Mouse (Mus musculus) megakaryocyte, embryonic 14.5 days (primary cell): ENCODE measurements around the gene Slx1b. TPM values are rescaled to one million over a fixed set of nuclear protein-coding genes. Genes with fewer than 3 reads are reported as not detected.

Source experiments
- H3K27me3 ChIP-seq: replicated peaks from 2 replicates; pipeline ENCODE3; 2012; ENCODE audit warnings: inconsistent platforms
- H3K36me3 ChIP-seq: replicated peaks from 2 replicates; pipeline ENCODE3; 2012; ENCODE audit warnings: low read length, inconsistent platforms, mixed read lengths
- H3K4me1 ChIP-seq: 2 replicates; pipeline ENCODE4 v1.6.1; 2012; ENCODE audit warnings: inconsistent platforms
- H3K4me3 ChIP-seq: replicated peaks from 2 replicates; pipeline ENCODE3; 2012; ENCODE audit warnings: moderate library complexity, mild to moderate bottlenecking, inconsistent platforms
- H3K9me3 ChIP-seq: 2 replicates; pipeline ENCODE4 v1.6.1; 2012; ENCODE audit warnings: inconsistent platforms
- FLI1 ChIP-seq: IDR thresholded peaks from 2 replicates; pipeline ENCODE4 v1.6.1; 2012; ENCODE audit warnings: low read length, inconsistent platforms, mixed read lengths
- GATA1 ChIP-seq: IDR thresholded peaks from 3 replicates; pipeline ENCODE4 v1.6.1; 2012; ENCODE audit warnings: mixed read lengths, low read length, inconsistent platforms, borderline replicate concordance
- polyA plus RNA-seq: library from polyadenylated mRNA; stranded (reverse); fragments of >175 nt; gene quantifications from 2 replicates; pipeline ENCODE4 v1.2.3, GENCODE M21; 2012; ENCODE audit warnings: low replicate concordance; ENCODE audit not compliant: insufficient read depth

The Slx1b gene
- polyA plus RNA-seq, 1 experiment, result 7.3 TPM

DNA sequence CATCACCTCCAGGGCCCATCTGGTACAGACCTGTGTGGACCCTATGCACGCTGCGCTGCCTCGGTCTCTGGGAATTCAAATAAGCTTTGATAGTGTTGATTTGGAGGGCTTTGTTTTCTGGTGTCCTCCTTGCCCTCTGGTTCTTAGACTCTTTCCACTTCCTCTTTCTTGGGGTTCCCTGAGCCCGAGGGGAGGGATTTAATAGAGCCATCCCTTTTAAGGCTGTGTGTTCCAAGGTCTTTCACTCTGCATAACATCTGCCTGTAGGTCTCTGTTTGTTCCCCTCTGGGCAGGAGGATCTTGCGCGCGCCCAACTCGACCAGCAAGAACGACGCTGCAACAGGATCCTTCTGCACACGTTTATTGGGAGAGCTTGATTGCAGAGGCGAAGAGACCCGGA is 26.1 kb upstream of the Slx1b start:
- Histone ChIP-seq H3K4me1 (peaks cover 16% of the 10 kb centered on the region), H3K27me3 (peaks cover 4% of the 10 kb centered on the region), H3K9me3 (peaks cover 18% of the 10 kb centered on the region), H3K36me3 (no peaks in the 10 kb centered on the region), H3K4me3 (no peak overlapping the region)
- TF ChIP-seq GATA1 (no peak), FLI1 (no peak)

DNA sequence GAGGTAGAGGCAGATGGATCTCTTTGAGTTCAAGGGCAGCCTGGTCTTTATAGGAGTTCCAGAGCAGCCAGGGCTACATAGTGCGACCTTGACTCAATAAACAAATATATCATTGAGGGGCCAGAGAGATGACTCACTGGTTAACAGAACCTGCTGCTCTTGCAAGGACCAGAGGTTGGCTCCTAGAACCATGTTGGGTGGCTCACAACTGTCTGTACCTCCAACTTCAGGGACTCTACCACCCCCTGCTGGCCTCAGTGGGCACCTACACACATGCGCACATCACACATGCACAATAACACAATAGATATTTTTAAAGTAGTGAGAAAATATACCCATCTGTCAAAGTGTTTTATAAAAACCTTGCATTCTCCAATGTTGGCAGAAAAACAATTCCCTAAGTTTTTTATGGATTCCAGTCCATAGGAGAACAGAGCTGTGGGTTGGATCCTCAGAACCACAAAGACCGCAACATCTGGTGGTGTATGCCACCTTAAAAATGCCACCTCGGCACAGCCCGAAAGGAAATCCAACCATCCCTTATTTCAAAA is 23.3 kb upstream of the Slx1b start:
- no peak for TF ChIP-seq GATA1
- no peak for TF ChIP-seq FLI1
- peaks cover 4% of the 10 kb centered on the region; the same call in 1 of the 2 replicates for H3K4me1 ChIP-seq
- H3K36me3 ChIP-seq, result no peaks in the 10 kb centered on the region
- peaks cover 3% of the 10 kb centered on the region for H3K27me3 ChIP-seq
- no peak overlapping the region for H3K4me3 ChIP-seq
- H3K9me3 ChIP-seq, result peaks cover 16% of the 10 kb centered on the region

DNA sequence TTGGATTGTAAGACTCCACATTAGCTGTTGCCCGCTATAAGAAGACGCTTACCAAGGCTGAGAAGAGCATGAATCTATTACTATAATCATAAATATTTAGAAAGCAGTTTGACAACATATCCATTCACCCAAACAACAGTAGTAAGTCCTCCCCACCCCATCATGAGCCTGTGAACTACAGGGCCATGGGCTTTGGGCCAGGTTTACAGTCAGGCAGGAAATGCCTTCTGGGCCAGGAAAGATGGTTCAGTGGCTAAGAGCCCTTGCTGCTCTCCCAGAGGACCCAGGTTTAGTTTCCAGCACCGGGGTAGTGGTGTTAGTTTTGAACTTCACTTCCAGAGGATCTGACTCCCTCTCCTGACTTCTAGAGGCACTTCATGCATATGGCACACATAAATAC is 22.0 kb upstream of the Slx1b start:
- Histone ChIP-seq H3K4me1 (peaks cover 8% of the 10 kb centered on the region), H3K4me3 (no peak overlapping the region), H3K9me3 (peaks cover 7% of the 10 kb centered on the region; the same call in 1 of the 2 replicates), H3K27me3 (peaks cover 3% of the 10 kb centered on the region), H3K36me3 (no peaks in the 10 kb centered on the region)
- TF ChIP-seq GATA1 (no peak), FLI1 (no peak)

DNA sequence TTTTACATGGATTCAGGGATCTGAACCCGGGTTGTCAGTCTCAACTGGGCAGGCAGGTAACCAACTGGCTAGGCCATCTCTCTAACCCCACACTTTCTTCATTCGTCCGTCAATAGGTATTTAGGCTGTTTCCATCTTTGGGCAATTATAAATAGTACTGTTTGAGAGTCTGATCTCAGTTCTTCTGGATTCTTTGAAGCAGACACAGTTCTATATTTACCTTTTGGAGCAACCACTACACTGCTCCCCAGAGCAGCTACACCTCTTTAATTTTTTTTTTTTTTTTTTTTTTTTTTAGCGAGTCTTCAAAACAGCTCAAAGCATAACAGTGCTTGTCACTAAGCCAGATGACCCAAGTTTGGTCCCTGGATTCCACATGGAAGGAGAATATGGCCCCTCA is 20.1 kb upstream of the Slx1b start:
- Histone ChIP-seq H3K9me3 (peaks cover 3% of the 10 kb centered on the region; the same call in 1 of the 2 replicates), H3K4me1 (peaks cover 11% of the 10 kb centered on the region), H3K36me3 (no peaks in the 10 kb centered on the region), H3K4me3 (no peak overlapping the region), H3K27me3 (peaks cover 3% of the 10 kb centered on the region)
- TF ChIP-seq GATA1 (no peak), FLI1 (no peak)

DNA sequence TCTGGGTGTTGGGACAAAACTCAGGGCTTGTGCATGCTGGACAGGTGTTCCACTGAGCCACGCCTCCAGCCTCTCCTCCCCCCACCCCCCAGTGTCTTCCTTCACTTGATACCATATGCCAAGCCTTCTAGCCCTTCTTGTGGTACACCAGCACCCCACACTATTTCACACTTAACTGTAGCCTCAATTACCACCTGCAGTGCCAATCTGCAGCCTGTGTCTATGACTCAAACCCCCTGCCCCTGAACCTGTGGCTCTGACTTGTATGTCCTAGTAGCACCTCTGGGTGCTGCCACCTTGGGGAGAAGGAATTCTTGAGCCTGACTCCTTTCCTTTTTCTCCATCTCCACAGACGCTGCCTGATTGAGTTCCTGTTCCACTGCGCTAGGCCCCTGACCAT is 16.3 kb upstream of the Slx1b start:
- peaks cover 2% of the 10 kb centered on the region for H3K27me3 ChIP-seq
- H3K9me3 ChIP-seq, result peaks cover 10% of the 10 kb centered on the region
- H3K4me1 ChIP-seq, result peaks cover 28% of the 10 kb centered on the region
- no peak overlapping the region for H3K4me3 ChIP-seq
- H3K36me3 ChIP-seq, result peaks cover 6% of the 10 kb centered on the region
- TF ChIP-seq FLI1 (no peak), GATA1 (no peak)

DNA sequence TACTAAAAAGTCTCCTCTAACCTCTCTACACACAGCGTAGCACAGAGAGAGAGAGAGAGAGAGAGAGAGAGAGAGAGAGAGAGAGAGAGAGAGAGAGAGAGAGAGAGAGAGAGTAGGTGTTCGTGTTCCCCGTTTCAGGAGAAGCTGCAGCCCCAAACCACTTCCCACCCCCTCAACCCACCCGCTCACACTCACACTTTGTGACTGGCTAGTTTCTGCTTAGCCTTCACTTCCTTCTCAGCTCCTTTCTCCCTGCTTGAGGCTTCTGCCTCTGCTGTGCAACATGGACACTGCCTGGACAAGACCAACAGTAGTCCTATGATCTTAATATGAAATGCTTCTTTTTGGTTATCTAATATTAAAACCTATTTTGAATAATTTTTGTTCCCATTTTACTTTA is 14.7 kb upstream of the Slx1b start:
- no peak overlapping the region for H3K4me3 ChIP-seq
- H3K9me3 ChIP-seq, result peaks cover 10% of the 10 kb centered on the region
- peaks cover 38% of the 10 kb centered on the region for H3K4me1 ChIP-seq
- peaks cover 6% of the 10 kb centered on the region for H3K36me3 ChIP-seq
- H3K27me3 ChIP-seq, result no peaks in the 10 kb centered on the region
- no peak for TF ChIP-seq FLI1
- TF ChIP-seq GATA1, result no peak

DNA sequence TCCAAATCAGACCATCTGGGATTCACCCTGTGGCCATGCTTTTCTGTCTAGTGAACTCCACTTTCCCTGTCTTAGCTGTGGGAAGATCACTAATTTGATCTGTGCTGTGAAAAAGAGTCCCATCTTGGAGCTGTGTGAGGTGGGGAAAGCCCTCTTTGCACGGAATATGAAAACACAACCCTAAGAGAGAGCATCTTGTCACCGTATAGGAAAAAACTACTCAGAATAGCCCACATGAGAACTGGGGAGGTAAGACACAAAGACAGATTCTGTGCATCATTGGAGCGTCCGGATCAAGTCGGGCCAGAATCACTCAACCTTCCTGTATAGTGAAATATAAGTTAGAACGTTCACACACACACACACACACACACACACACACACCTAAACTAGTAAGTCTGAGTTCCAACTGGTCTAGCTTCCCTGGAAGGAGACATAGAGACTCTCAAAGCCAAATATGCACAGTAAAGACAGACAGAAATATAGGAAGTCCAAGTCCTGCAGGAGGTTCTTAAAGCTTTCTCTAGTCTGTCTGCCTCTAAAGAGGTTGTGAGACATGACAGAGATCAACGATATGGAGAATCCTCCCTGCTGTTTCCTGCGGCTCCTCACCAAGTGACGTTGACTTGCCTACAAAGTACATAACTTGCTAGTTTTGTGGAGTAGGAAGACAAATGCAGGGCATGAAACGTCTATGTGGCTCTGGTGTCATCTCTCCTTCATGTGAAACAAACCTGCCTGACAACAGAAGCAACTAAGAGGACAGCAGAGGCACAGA is 12.8 kb upstream of the Slx1b start:
- Histone ChIP-seq H3K9me3 (peaks cover 10% of the 10 kb centered on the region), H3K27me3 (no peaks in the 10 kb centered on the region), H3K4me3 (no peak overlapping the region), H3K36me3 (peaks cover 6% of the 10 kb centered on the region), H3K4me1 (peaks cover 57% of the 10 kb centered on the region)
- TF ChIP-seq GATA1 (no peak), FLI1 (no peak)

DNA sequence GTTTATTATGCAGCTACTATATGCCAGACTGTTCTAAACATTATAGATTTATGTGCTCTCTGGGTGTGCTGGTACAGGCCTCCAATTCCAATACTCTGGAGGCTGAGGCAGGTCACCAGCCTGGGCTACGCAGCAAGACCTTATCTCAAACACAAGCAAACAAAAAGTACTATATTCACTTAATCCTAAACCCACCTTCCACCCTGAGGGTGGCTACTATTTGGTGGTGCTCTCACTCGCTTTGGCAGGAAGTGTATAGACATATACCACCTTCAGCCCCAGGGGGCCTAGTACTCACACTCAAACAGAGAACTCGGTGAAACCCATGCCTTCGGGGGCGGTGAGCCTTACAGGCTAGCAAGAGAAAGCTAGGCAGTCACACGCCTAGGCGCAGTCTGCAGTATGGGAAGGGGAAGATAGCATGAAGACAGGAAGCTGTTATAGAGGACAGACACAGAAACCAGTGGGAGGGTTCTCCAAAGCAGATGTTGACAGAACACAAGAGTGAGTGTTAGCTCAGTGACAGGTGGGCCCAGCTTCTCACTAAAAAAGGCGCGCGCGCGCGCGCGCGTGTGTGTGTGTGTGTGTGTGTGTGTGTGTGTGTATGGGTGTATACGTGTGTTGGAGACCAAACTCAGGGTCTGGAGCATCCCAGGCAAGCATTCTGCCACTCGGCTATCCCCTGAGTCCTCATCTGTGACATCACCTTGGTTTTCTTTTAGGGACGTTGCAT is 12.0 kb upstream of the Slx1b start, which contains the start of gene Coro1a:
Gene Coro1a (minus strand): TSS at position 346 of the 733 bp plus-strand sequence.
- Histone ChIP-seq H3K27me3 (no peaks in the 10 kb centered on the region), H3K36me3 (peaks cover 10% of the 10 kb centered on the region)
- TF ChIP-seq GATA1, result no peak
- TF ChIP-seq FLI1, result no peak

DNA sequence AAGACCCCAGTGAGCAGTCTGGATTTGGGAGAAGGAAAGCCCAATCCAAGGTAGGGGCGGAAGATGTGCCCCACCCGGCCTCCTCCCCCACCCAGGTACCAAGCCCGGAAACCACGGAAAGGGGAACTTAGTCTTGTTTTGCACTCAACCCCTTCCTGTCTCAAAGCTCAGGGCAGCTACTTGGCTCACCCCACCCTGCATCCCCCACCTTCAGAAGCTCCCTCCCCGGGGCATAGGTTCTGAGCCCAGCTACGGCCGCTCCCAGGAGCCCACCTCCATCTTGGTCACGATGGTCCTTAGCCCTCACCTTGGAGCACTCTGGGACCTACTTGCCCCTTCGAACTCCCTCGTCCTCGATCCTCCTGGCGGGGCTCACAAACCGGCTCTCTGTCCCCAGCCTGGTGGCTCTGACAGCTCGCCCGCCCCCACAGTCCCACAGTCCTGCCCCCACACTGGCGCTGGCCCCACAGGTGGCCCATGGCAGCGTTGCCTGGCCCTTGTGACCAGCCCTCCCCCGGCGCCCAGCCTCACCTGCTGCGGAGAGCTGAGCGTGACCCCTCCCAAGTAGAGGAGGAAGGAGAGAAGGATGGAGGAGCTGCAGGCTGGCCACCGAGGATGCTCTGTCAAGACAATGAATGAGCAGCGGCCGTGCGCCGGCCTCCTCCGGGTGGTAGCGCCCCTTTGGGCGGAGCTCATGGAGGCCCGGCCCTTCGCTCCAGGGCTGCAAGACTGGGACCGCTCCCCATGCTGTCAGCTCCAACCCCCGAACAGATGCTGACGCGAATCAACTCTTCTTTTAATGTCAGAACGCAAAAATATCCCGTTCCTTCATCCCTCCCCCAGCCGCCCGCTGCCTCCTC is 8.8 kb upstream of the Slx1b start:
- H3K27me3 ChIP-seq, result no peaks in the 10 kb centered on the region
- peaks cover 84% of the 10 kb centered on the region for H3K4me1 ChIP-seq

More for the DNA sequence above, 12.0 kb upstream of the Slx1b start, which contains the start of gene Coro1a:
- Histone ChIP-seq H3K4me3 (peak within 1 kb of the TSS; percentile 3), H3K9me3 (peaks cover 10% of the 10 kb centered on the region), H3K4me1 (peaks cover 60% of the 10 kb centered on the region)

More for the DNA sequence above, 8.8 kb upstream of the Slx1b start:
- Histone ChIP-seq H3K36me3 (peaks cover 43% of the 10 kb centered on the region), H3K4me3 (peak overlapping the region; percentile 97), H3K9me3 (peaks cover 9% of the 10 kb centered on the region)
- no peak for TF ChIP-seq FLI1
- TF ChIP-seq GATA1, result no peak
